Mouse (Mus musculus): Measurements from ENCODE around the gene Mrc1.
"Not testable (repeated sequence)": the region's sequence is repeated elsewhere in the genome, so short reads cannot be mapped to it uniquely, and the experiment has no call there.

Gene Mrc1

DNA sequence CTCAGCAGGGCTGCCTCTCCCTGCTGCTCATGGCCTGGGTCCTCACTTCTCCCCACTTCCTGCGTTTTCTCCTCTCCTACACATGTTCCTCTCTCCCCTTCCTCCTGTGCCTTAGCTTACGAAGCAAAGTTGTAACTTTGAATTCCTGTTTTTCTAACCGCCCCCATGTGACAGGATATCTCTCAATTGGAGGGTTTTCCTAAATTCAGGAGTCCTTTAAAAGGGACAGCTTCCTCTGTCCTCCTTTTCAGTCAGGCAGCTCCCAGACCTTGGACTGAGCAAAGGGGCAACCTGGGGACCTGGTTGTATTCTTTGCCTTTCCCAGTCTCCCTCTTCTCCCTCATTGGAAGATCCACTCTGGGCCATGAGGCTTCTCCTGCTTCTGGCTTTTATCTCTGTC is at the start of gene Mrc1:
Mrc1 (plus strand) TSS at position 244 of the 400 bp plus-strand sequence.
- no peak for DNase-seq (ENCODE audit: low spot score in 2 of 2)

DNA sequence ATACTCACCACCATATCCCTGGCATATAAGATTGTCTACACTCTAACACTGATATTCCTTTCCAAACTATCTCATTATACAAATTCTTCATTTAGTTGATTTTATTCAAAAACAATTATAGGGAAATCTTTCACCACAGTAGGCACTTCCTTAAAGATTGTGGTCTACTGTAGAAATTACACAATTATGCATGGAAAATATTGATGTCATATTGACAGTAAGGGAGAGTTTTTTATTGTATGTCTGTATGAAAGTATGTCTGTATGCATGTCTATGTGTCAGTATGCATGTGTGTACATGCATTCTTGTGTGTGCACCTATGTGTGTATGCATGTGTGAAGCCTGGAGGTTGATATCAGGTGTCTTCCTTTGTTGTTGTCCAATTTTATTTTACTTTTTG is 44.8 kb upstream of the Mrc1 start:
- no peak for DNase-seq (ENCODE audit: low spot score in 2 of 2)

DNA sequence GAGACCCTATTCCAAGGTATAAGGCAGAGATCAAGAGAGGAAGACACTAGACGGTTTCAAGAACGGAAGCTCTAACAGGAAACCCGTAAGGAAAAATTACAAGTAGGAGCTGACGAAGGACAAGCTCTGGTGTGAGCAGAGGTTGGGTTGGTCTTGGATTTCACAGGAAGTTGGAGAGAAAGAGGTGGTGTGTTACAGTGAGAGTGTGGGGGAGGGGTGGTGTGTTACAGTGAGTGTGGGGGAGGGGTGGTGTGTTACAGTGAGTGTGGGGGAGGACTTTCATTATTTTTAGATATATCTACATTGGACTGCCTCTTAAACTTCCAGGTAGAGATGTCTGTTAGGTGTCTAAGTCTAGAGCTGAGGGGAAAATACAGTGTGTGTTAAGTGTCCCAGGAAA is 38.5 kb upstream of the Mrc1 start:
- no peak for DNase-seq (ENCODE audit: low spot score in 2 of 2)

DNA sequence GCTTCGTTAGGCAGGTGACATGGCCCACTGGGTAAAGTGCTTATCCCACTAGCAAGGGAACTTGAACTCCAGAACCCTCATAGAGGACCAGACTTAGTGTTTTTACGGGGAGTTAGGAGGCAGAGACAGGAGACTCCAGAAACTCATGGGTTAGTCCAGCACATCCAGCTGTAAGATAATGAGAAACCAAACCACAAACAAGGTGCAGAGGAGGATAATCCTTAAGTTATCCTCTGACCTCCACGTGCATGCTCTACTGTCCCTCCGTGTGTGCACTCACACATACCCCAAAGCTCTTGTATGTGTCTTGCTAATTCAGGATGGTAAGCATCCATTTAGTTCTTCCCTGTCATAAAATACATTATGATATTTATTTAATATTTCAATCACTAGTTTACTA is 37.6 kb upstream of the Mrc1 start:
- DNase-seq (ENCODE audit: low spot score in 2 of 2), result no peak

DNA sequence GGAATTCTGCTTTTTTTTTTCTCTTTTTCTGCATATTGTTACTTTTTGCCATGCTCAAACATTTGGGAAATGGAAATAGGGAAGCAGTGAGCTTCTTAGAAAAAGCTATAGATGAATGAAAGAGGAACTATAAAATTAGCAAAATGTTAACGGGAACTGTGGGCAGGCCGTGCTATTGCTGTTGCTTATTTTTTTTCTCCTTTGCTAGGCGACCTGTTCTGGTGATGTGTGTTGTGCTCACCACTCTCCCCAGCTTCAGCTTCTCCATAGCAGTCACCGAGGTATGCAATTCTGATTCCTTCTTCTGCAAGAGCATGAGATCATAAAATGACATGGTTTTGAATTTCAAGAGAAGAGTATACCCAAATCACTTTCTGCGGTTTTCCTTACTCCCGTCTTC is 37.1 kb upstream of the Mrc1 start:
- DNase-seq (ENCODE audit: low spot score in 2 of 2), result no peak

DNA sequence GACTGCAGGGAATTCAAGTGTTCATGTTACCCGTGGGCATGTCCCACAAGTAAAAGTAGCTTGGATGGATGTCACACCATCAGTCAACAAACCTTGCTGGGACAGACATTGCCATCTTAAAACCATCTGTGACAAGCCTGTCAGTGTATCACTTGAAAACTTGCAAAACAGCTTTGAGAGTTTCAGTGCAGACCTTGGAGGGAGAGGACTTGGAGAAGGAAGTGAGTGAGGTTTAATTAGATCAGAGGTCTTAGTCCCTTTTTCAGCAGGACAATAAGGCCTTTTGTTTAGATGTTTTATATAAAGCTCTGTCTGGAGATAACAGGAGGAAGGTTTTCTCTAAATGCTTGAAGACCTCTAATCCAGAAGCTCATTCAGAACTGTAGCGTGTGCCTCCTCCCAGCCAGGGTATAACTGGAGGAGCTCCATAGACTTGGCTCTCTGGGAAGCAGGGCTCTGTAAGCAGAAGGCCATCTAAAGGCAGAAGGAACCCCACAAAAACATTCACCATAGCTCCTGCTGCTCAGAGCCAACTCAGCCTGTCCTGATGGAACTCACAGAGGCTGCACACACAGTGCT is 30.8 kb upstream of the Mrc1 start:
- DNase-seq (ENCODE audit: low spot score in 2 of 2), result not testable (repeated sequence)

DNA sequence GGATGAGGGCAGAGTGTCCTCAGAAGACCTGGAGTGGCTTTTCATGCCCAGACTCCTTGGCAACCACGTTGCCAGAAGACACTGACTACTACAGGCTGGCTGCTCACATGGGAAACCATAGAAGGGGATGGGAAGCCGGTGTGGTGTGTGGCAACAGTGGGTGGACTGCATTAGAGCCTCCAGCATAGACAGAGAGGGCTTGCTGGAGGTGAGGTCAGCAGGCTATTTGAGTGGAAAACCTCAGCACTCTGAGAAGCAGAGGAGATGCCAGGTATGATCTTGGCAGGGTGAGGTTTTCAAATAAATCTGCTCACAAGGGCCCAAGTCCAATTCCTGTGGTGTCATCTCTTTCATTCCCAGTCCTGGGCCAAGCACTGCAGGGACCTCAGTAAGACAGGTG is 29.6 kb upstream of the Mrc1 start:
- DNase-seq (ENCODE audit: low spot score in 2 of 2), result no peak

DNA sequence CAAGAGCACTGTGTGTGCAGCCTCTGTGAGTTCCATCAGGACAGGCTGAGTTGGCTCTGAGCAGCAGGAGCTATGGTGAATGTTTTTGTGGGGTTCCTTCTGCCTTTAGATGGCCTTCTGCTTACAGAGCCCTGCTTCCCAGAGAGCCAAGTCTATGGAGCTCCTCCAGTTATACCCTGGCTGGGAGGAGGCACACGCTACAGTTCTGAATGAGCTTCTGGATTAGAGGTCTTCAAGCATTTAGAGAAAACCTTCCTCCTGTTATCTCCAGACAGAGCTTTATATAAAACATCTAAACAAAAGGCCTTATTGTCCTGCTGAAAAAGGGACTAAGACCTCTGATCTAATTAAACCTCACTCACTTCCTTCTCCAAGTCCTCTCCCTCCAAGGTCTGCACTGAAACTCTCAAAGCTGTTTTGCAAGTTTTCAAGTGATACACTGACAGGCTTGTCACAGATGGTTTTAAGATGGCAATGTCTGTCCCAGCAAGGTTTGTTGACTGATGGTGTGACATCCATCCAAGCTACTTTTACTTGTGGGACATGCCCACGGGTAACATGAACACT is 28.2 kb upstream of the Mrc1 start:
- DNase-seq (ENCODE audit: low spot score in 2 of 2), result not testable (repeated sequence)

DNA sequence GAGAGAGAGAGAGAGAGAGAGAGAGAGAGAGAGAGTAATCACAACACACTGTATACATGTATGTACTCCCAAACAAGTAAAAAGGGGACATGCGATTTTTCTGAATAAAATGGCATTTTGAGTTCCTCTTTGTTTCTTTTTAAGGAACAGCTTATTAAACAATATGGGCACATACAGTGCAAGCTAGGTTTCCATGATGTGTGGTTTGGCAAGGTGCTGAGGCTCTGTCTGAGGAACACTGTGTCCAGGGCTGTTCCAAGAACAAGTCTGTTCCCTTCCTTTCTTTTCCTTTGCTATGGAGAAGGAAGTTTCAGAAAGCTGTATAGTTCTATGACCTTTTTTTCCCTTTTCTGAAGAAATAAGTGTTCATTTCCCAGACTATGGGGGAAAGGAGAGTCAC is 24.9 kb upstream of the Mrc1 start:
- no peak for DNase-seq (ENCODE audit: low spot score in 2 of 2)

DNA sequence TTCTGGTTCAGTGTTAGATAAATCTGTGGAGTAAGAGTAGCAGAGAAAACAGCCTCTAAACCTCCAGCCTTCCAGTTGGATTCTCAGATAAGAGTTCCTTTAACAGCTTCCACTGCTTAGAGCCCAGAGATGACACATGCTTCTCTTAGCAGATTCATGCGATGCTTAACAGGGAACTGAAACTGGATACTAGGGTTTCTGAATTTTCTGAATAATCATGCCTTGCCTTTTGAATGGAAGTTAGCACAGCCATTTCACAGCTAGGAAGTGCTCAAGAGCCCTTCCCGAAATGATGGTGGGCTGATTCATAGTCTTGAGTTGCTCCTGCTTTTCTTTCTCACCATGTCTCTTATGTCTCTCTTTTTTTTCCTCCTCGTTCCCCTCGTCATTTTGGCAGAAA is 22.4 kb upstream of the Mrc1 start:
- no peak for DNase-seq (ENCODE audit: low spot score in 2 of 2)

DNA sequence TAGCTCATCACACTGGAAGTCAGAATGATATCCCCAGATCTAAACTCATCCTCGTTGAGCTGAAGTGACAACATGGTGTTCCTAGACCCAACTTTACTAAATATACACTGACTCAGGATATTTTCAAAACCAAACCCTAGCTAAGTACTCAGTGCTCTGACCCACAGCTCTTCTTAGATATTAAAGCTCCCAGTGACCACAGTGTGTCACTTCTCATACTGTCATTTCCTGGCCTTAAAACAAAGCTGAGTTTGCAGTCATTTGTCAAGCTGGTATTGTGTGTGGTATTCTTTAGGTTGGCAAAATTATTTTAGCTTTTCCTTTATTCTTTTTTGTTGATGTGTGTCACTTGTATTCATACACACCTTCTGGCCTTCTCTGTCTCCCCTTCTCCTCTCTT is 18.5 kb upstream of the Mrc1 start:
- DNase-seq (ENCODE audit: low spot score in 2 of 2), result no peak

DNA sequence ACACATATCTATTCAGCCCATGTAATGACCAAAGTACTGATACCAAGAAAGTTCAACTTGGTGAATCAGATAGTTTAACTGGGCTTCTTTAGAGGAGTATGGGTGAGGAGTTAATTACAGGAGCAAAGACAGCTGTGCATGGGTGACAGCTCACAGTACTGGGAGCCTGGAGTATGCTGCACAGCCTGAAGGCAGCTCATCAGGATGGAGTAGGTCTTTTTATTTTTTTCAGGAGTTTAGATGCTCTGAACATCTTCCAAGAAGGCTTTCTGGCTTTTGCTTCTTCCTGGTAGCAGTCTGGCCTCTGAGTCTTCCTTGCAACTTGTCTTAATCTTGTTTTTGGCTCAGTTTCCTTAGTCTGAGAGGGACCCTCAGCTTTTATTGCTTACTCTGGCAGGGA is 17.6 kb upstream of the Mrc1 start:
- no peak for DNase-seq (ENCODE audit: low spot score in 2 of 2)

DNA sequence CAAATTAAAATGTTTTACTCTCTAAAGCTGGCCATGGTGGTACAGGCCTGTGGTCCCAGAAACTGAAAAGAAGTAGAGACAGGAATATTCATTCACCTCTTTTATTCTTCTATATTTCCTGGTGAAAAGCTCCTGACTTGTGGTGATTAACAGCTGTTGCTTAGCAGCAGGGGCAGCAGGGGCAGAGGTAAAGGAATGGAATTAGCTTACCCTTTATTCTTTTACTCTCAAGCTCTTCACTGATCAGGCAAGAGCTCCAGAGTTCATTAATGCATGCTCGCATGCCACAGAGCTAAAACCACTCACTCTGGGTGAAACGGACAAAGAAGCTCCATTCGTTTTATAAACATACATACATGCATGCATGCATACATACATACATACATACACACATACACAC is 14.4 kb upstream of the Mrc1 start:
- DNase-seq (ENCODE audit: low spot score in 2 of 2), result no peak

DNA sequence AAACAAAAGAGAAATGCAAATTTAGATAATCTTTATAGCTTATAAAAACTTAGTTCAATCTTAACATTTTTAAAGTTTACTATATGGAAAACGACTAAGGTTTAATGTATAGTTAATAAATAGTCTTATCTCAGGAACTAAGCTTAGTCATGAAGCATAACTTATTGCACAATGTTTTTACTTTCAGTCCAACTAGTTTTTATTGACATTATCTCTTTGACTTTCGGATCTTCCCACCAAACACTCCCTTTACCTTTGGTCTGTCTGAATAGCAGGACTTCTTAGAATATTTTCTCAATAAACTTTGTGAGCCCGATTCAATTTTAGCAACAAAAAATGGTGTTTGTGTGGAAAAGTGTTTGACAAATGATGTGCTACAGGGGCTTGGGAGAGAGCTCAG is 12.5 kb upstream of the Mrc1 start:
- no peak for DNase-seq (ENCODE audit: low spot score in 2 of 2)

DNA sequence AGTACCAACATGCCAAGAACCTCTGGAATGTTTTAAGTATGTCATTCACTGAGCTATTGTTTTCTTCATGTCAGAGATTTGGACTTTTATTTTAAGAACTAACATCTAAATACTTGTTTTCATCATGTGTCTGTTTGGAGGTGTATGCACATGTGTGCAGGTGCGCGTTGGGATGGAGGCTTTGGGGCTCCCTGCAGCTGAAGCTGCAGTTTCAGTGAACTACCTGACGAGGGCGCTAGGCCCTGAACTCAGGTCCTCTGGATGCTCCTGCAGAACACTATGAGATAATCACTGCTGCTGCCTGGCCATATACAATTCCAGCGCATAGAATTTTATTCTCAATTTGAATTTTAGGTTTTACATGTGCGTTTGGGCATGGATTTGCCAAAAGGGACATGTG is 11.1 kb upstream of the Mrc1 start:
- DNase-seq (ENCODE audit: low spot score in 2 of 2), result no peak

DNA sequence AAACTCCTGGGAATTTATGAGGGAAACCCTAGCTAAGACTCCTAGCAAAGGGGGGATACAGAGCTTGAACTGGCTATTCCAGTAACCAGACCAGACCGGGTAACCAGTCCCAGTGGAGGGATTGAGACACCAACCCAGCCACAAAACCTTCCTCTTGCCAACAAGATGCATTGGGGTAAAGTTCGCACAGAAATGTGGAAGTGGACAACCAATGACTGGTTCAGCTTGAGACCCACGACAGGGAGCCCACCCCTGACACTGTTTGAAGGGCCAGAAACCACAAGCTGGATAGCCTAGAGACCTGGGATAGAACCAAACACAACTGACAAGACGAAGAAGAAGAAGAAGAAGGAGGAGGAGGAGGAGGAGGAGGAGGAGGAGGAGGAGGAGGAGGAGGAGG is 4.8 kb upstream of the Mrc1 start:
- no peak for DNase-seq (ENCODE audit: low spot score in 2 of 2)

DNA sequence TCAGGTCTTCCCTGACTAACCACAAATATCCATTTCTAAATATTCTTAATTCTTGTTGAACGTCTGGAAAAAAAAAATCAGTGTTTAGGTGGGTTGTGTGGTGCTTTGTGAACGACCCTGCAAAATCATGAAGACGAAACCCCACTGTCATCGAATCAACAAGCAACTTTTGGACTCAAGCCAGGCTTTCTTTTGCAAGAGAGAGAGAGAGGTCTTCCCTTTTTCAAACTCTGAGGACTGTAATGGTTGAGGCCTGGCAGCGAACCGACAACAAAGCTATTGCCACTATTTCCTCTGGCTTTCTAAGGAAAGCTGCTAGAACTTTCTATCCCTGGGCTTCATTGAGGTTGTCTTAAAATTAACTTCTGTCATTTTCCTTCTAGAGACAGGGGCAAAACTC is 697 bp upstream of the Mrc1 start:
- no peak for DNase-seq (ENCODE audit: low spot score in 2 of 2)

DNA sequence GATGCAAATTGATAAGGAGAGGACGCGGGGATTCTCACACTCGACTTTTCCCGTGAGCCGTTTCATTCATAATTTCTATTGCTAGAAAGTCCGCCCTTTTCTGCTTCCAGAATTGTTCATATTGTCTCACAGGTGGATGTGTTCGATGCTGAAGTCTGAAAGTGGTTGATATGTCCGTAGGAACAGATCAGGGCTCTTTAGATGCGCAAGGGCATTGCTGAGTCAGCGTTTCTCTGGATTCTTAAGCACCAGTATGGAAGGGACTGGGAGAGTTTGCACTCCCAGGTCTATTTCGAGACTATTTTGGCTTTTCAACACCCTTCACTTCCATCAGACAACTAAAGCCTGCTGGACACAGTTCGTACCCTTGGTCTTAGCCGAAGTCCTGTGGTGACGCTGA is 787 bp downstream of the Mrc1 start:
- no peak for DNase-seq (ENCODE audit: low spot score in 2 of 2)

DNA sequence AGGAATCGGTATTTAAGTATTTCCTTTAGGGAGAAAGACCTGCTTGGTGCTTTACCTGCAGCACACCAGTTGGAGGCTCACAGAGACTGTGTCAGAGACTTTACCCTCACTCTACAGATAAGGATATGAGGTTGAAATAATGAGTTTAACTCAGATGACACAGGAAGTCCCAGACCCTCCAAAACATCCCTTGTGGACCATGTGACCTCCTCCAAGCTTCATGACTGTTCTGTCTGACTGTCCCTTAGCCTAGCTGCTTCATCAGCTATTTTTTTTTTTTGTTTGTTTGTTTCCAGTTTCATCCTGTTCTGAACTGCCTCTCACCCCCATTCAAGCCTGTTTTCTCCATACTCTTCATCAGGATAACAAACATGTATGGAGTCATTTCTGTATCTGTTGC is 3.7 kb downstream of the Mrc1 start:
- DNase-seq (ENCODE audit: low spot score in 2 of 2), result no peak

DNA sequence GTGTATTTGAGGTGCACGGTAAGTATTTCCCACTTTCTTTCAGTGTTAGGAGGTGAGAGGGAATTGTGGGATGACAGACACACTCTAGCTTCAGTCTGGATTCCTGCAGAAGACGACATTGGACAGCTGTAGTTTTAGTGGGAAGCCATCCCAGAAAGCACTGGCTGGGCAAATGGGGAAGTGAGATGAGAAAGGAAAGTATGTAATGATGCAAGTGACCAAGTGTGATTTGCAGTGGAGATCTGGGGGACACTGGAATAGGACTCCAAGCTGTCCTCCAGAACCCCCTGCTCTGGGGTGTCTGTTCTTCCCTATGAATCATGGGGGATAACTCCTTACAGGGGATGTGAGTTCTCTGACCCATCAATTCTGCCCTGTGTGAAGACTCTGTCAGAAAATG is 4.8 kb downstream of the Mrc1 start:
- DNase-seq (ENCODE audit: low spot score in 2 of 2), result no peak

DNA sequence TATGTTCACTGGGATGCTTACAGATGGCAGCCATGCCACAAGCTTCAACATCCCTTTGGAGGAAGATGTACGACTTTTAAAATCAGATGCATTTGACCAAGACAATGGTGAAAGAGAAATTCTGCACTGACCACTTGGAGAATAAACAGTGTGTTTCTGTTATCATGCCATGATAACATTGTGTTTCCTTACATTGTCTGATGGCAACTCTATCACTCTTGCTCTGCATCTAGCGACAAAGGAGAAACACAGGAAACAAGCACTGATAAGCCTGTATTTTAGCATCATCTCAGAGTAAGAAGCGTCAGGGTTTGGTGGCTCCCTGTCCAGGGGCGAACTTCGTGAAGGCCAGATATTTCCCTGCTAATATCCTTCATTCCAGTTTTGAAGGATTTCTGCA is 6.1 kb downstream of the Mrc1 start:
- DNase-seq (ENCODE audit: low spot score in 2 of 2), result no peak

DNA sequence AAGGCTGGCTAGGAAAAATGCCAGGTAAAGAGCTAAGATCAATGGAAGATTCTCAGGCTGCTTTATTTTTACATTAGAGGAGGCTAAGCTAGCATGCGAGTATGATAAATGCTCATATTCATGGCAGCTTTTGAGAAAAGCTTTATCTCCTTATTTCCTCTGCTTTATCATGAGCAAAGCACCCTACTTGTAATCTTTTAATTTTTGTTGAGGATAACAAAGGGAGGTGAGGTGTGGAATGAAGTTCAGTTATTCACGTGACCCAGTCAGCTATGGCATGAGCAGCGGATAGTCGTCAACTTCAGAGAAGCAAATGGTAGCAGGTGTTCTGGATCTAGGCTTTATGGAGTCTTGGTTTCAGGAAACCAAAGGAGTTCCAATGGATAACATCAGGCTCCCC is 7.7 kb downstream of the Mrc1 start:
- no peak for DNase-seq (ENCODE audit: low spot score in 2 of 2)

DNA sequence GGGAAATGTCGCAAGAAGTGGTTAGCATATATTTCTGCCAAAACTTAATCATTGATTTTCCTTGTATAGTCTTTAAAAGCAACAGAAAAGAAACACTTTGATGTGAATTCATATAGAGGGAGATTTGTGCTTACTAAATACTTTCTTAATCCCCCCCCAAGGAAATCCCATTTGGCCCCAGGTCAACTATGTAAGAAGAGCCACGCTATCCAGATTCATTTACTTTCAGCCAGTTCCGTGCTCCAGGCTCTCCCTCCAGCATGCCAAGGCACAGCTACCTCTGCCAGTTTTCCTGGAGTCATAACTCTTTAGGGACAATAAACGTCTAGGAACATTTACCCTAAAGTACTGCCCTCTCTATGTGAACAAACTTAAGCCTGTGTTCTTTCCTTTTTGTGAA is 8.5 kb downstream of the Mrc1 start:
- DNase-seq (ENCODE audit: low spot score in 2 of 2), result no peak

DNA sequence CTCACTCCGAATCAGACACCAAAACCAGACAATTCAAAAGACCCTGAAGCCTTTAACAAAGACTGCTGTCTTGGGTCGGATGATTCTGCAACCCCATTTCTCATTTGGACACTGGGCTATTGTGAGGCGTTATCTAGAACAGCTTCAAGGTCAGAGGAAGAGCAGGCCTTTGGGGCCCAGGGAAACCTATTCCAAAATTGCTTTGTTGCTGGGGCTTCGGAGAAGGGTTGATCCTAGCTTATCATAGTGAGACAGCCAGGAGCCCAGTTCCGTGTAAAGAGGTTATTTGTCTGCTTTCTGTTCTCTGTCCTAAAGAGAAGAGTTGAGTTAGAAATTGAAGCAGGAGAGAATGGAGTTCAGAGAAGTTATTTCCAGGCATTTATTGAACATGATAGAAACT is 10.0 kb downstream of the Mrc1 start:
- no peak for DNase-seq (ENCODE audit: low spot score in 2 of 2)
